Mouse (Mus musculus) stomach, embryonic 16.5 days (tissue): ENCODE data around the gene Pex1. TPM values are rescaled to one million over a fixed set of nuclear protein-coding genes. Genes with fewer than 3 reads are reported as not detected.
"Not testable (repeated sequence)": the region's sequence is repeated elsewhere in the genome, so short reads cannot be mapped to it uniquely, and the experiment has no call there.

Experiments
- ATAC-seq: fragments of 200-750 bp; cut with Nextera tagmentation; 2 replicates; pipeline ENCODE4 v1.8.0; 2017; ENCODE audit warnings: moderate number of reproducible peaks, moderate TSS enrichment; ENCODE audit not compliant: insufficient read depth, low FRiP score
- H3K27ac ChIP-seq: fragments of 300-500 bp; sonication (generic); 2 replicates; pipeline ENCODE4 v1.5.1; 2014; ENCODE audit warnings: low read length
- H3K27me3 ChIP-seq: fragments of 300-500 bp; sonication (generic); 2 replicates; pipeline ENCODE4 v1.6.1; 2014; ENCODE audit warnings: low read length, control low read depth, mixed read lengths; ENCODE audit not compliant: control insufficient read depth, insufficient read depth
- H3K36me3 ChIP-seq: fragments of 300-500 bp; sonication (generic); 2 replicates; pipeline ENCODE4 v1.6.1; 2014; ENCODE audit warnings: low read length; ENCODE audit not compliant: control insufficient read depth, insufficient read depth
- H3K4me1 ChIP-seq: fragments of 300-500 bp; sonication (generic); 2 replicates; pipeline ENCODE4 v1.6.1; 2014; ENCODE audit warnings: low read length, control low read depth, mixed read lengths; ENCODE audit not compliant: control insufficient read depth, insufficient read depth
- H3K4me2 ChIP-seq: fragments of 300-500 bp; sonication (generic); 2 replicates; pipeline ENCODE4 v1.6.1; 2014; ENCODE audit warnings: low read depth, low read length, mixed read lengths
- H3K4me3 ChIP-seq: fragments of 300-500 bp; sonication (generic); replicated peaks from 2 replicates; pipeline ENCODE4 v1.5.1; 2014; ENCODE audit warnings: mild to moderate bottlenecking, low read length
- H3K9ac ChIP-seq: fragments of 300-500 bp; sonication (generic); 2 replicates; pipeline ENCODE4 v1.6.1; 2014; ENCODE audit warnings: low read length
- H3K9me3 ChIP-seq: fragments of 300-500 bp; sonication (generic); replicated peaks from 2 replicates; pipeline ENCODE4 v1.6.1; 2016; ENCODE audit warnings: low read length, control low read depth; ENCODE audit not compliant: control insufficient read depth
- WGBS: fragments of 180-500 bp; shearing (Covaris S2); extraction: QIAGEN DNeasy Blood & Tissue Kit; methylation state at CpG from one replicate; pipeline ENCODE4 v1.1.7; 2014; 5-methylcytosine and 5-hydroxymethylcytosine counted together
- polyA plus RNA-seq: library from polyadenylated mRNA; unstranded; fragments of >200 nt; fragmentation: Nextera tagmentation; extraction: Ambion mirVana; gene quantifications from 2 replicates; pipeline ENCODE4 v1.2.1, GENCODE M21; 2015

Pex1 gene
- polyA plus RNA-seq, 1 experiment from 2014 or later, result 16.1 TPM

- Histone ChIP-seq H3K9me3 (no peaks in the 10 kb centered on the region), H3K36me3 (0 out of 2 replicates have a peak, but pooled peaks cover 3% of the 10 kb centered on the region), H3K4me3 (peak overlapping the region; percentile 88), H3K27ac (no peak overlapping the region), H3K4me1 (peaks cover 12% of the 10 kb centered on the region), H3K4me2 (peak overlapping the region; percentile 73), H3K9ac (no peak overlapping the region), H3K27me3 (no peaks in the 10 kb centered on the region)
- no peak for ATAC-seq
Measured at GRCm38 (mm10) chr5:3597171-3597570, 1.3 kb downstream of the Pex1 start.

GRCm38 (mm10) chr5:3598766-3599165 lies 2.9 kb downstream of the Pex1 start:
- no peaks in the 10 kb centered on the region for H3K36me3 ChIP-seq
- no peak overlapping the region for H3K27ac ChIP-seq
- no peak overlapping the region for H3K4me3 ChIP-seq
- ATAC-seq, result no peak
- peaks cover 12% of the 10 kb centered on the region for H3K4me1 ChIP-seq
- no peak overlapping the region for H3K9ac ChIP-seq
- H3K9me3 ChIP-seq, result no peaks in the 10 kb centered on the region
- H3K27me3 ChIP-seq, result no peaks in the 10 kb centered on the region
- 92% methylated on average over 5 of the region's 5 CpGs for WGBS
- H3K4me2 ChIP-seq, result no peak overlapping the region

GRCm38 (mm10) chr5:3600298-3600697 lies 4.4 kb downstream of the Pex1 start:
- Histone ChIP-seq H3K9ac (no peak overlapping the region), H3K4me1 (peaks cover 6% of the 10 kb centered on the region), H3K4me3 (no peak overlapping the region), H3K27ac (no peak overlapping the region), H3K27me3 (no peaks in the 10 kb centered on the region), H3K9me3 (no peaks in the 10 kb centered on the region), H3K4me2 (no peak overlapping the region), H3K36me3 (0 out of 2 replicates have a peak, but pooled peaks cover 2% of the 10 kb centered on the region)
- ATAC-seq, result no peak
- WGBS, result 74% methylated on average over 1 of the region's 1 CpGs

GRCm38 (mm10) chr5:3600790-3601189 lies 4.9 kb downstream of the Pex1 start:
- H3K4me3 ChIP-seq, result no peak overlapping the region
- no peak overlapping the region for H3K4me2 ChIP-seq

GRCm38 (mm10) chr5:3607114-3607513 lies 11.2 kb downstream of the Pex1 start:
- ATAC-seq, result no peak
- H3K36me3 ChIP-seq, result 0 out of 2 replicates have a peak, but pooled peaks cover 12% of the 10 kb centered on the region

More at GRCm38 (mm10) chr5:3600790-3601189, 4.9 kb downstream of the Pex1 start:
- H3K9ac ChIP-seq, result no peak overlapping the region
- H3K27ac ChIP-seq, result no peak overlapping the region
- WGBS, result 89% methylated on average over 3 of the region's 3 CpGs
- ATAC-seq, result no peak
- 0 out of 2 replicates have a peak, but pooled peaks cover 6% of the 10 kb centered on the region for H3K36me3 ChIP-seq
- 0 out of 2 replicates have a peak, but pooled peaks cover 4% of the 10 kb centered on the region for H3K4me1 ChIP-seq
- no peaks in the 10 kb centered on the region for H3K27me3 ChIP-seq
- H3K9me3 ChIP-seq, result no peaks in the 10 kb centered on the region

GRCm38 (mm10) chr5:3609241-3609640 lies 13.4 kb downstream of the Pex1 start:
- Histone ChIP-seq H3K9me3 (no peaks in the 10 kb centered on the region), H3K4me1 (no peaks in the 10 kb centered on the region), H3K27ac (no peak overlapping the region), H3K4me3 (no peak overlapping the region), H3K36me3 (0 out of 2 replicates have a peak, but pooled peaks cover 12% of the 10 kb centered on the region), H3K9ac (no peak overlapping the region), H3K4me2 (no peak overlapping the region), H3K27me3 (no peaks in the 10 kb centered on the region)
- WGBS, result 95% methylated on average over 7 of the region's 7 CpGs
- ATAC-seq, result no peak

More at GRCm38 (mm10) chr5:3607114-3607513, 11.2 kb downstream of the Pex1 start:
- Histone ChIP-seq H3K27ac (no peak overlapping the region), H3K9ac (no peak overlapping the region), H3K9me3 (no peaks in the 10 kb centered on the region), H3K4me2 (no peak overlapping the region), H3K4me3 (no peak overlapping the region), H3K4me1 (no peaks in the 10 kb centered on the region), H3K27me3 (no peaks in the 10 kb centered on the region)
- 92% methylated on average over 9 of the region's 9 CpGs for WGBS

- not testable (repeated sequence) for H3K9me3 ChIP-seq, ATAC-seq, H3K27me3 ChIP-seq, H3K4me3 ChIP-seq, H3K27ac ChIP-seq, H3K9ac ChIP-seq, H3K4me2 ChIP-seq, H3K4me1 ChIP-seq
- 0 out of 2 replicates have a peak, but pooled peaks cover 13% of the 10 kb centered on the region for H3K36me3 ChIP-seq
- 93% methylated on average over 2 of the region's 2 CpGs for WGBS
Measured at GRCm38 (mm10) chr5:3611835-3612234, 16.0 kb downstream of the Pex1 start.

- no peak for ATAC-seq
- Histone ChIP-seq H3K4me2 (no peak overlapping the region), H3K27ac (no peak overlapping the region), H3K4me3 (no peak overlapping the region), H3K9me3 (no peaks in the 10 kb centered on the region), H3K36me3 (peaks cover 19% of the 10 kb centered on the region; the same call in 1 of the 2 replicates), H3K4me1 (no peaks in the 10 kb centered on the region), H3K27me3 (no peaks in the 10 kb centered on the region), H3K9ac (no peak overlapping the region)
- 86% methylated on average over 7 of the region's 7 CpGs for WGBS
Measured at GRCm38 (mm10) chr5:3620486-3620885, 24.6 kb downstream of the Pex1 start.

- H3K9ac ChIP-seq, result no peak overlapping the region
- no peak overlapping the region for H3K27ac ChIP-seq
- 89% methylated on average over 5 of the region's 5 CpGs for WGBS
- no peak for ATAC-seq
- H3K4me1 ChIP-seq, result no peaks in the 10 kb centered on the region
- peaks cover 6% of the 10 kb centered on the region; the same call in 1 of the 2 replicates for H3K36me3 ChIP-seq
- H3K27me3 ChIP-seq, result no peaks in the 10 kb centered on the region
- no peak overlapping the region for H3K4me3 ChIP-seq
- no peak overlapping the region for H3K4me2 ChIP-seq
- H3K9me3 ChIP-seq, result no peaks in the 10 kb centered on the region
Measured at GRCm38 (mm10) chr5:3630055-3630454, 34.2 kb downstream of the Pex1 start.
